Mouse (Mus musculus) lung, adult 2 months (tissue): ENCODE results near the gene Rps4x.

Source experiments
- CTCF ChIP-seq: fragments of 200-500 bp; IDR thresholded peaks from 2 replicates; pipeline ENCODE4 v1.5.1; 2011; ENCODE audit warnings: mild to moderate bottlenecking, low read length, control low read depth; ENCODE audit not compliant: insufficient read depth
- POLR2A ChIP-seq: fragments of 200-500 bp; IDR thresholded peaks from 2 replicates; pipeline ENCODE4 v1.6.1; 2011; ENCODE audit warnings: low read depth, mild to moderate bottlenecking, control low read depth, low read length, borderline replicate concordance; ENCODE audit errors: extremely low read depth

- TF ChIP-seq CTCF: no peak
- TF ChIP-seq POLR2A: no peak
Observed at GRCm38 (mm10) chrX:102156618-102157422, 32.4 kb downstream of the Rps4x start, which contains the start of gene Ercc6l.
